Mouse (Mus musculus) MEL (cell line): ENCODE measurements at regions not wholly inside any gene's neighbourhood (a gene's known extent, or its start where the extent isn't known, plus 50 kb on each side); places are given as distances from the start of the nearest gene placed in this dataset.
"Not testable (repeated sequence)": the region's sequence is repeated elsewhere in the genome, so short reads cannot be mapped to it uniquely, and the experiment has no call there.

Experiments used
- CTCF ChIP-seq, 3 experiments: IDR thresholded peaks in 2 of 3; conservative IDR thresholded peaks in 1 of 3; 2 replicates each; pipeline ENCODE4 v1.5.1; 2011 to 2012; ENCODE audit warnings: low read length in 3 of 3, low read depth in 2 of 3, mild to moderate bottlenecking in 2 of 3, improper control_type of control experiment in 1 of 3, inconsistent platforms in 1 of 3, mixed read lengths in 1 of 3, moderate library complexity in 1 of 3; ENCODE audit not compliant: control insufficient read depth in 1 of 3, insufficient read depth in 1 of 3, poor library complexity in 1 of 3, severe bottlenecking in 1 of 3
- E2F4 ChIP-seq: IDR thresholded peaks from 2 replicates; pipeline ENCODE4 v1.6.1; 2011; ENCODE audit warnings: low read depth, low read length, improper control_type of control experiment, borderline replicate concordance
- EP300 ChIP-seq, 2 experiments: IDR thresholded peaks; 2 replicates each; pipeline ENCODE4 v1.6.1; 2011; ENCODE audit warnings: improper control_type of control experiment in 2 of 2, low read length in 2 of 2, low read depth in 1 of 2, mild to moderate bottlenecking in 1 of 2
- JUND ChIP-seq: IDR thresholded peaks from 2 replicates; pipeline ENCODE4 v1.6.1; 2011; ENCODE audit warnings: low read depth, mild to moderate bottlenecking, improper control_type of control experiment, low read length
- KAT2A ChIP-seq: conservative IDR thresholded peaks from 2 replicates; pipeline ENCODE4 v1.6.1; 2012; ENCODE audit warnings: low read depth, low read length, improper control_type of control experiment, inconsistent platforms
- MAX ChIP-seq: IDR thresholded peaks from 2 replicates; pipeline ENCODE4 v1.6.1; 2011; ENCODE audit warnings: low read length, improper control_type of control experiment
- NELFE ChIP-seq: IDR thresholded peaks from 2 replicates; pipeline ENCODE4 v1.6.1; 2011; ENCODE audit warnings: low read depth, low read length, improper control_type of control experiment
- NRF1 ChIP-seq: IDR thresholded peaks from 2 replicates; pipeline ENCODE4 v1.6.1; 2014; ENCODE audit warnings: low read depth, mild to moderate bottlenecking, inconsistent platforms, low read length, improper control_type of control experiment, moderate library complexity; ENCODE audit not compliant: poor library complexity, insufficient read depth, severe bottlenecking
- ZKSCAN1 ChIP-seq: IDR thresholded peaks from 2 replicates; pipeline ENCODE4 v1.6.1; 2012; ENCODE audit warnings: low read depth, mild to moderate bottlenecking, inconsistent platforms, low read length, improper control_type of control experiment, moderate library complexity

DNA sequence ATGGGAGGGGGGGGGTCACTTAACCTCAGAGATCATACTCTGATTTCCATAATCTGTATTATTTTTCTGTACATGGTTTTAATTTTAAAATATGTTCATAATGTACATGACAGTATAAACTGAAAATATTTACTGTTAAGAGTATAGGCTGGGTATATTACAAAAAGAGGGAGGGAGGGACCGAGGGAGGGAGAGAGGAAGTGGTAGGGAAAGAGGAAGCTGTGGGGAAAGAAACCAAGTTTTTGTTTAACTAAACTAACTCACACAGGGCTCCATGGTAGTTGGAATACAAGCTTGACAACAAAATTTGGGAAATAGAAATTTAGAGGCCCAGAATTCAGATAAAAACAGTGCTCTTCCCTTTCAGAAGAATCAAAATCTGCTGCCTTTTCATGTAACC, 131.7 kb downstream of the Teddm3 start:
- not testable (repeated sequence) for TF ChIP-seq CTCF (IDR thresholded peaks at IDR 0.05 in 2 of 3, conservative IDR thresholded peaks at IDR 0.05 in 1 of 3; ENCODE audit: control insufficient read depth in 1 of 3, insufficient read depth in 1 of 3, low read depth in 2 of 3, low read length in 3 of 3, poor library complexity in 1 of 3, severe bottlenecking in 1 of 3); EP300 (IDR thresholded peaks at IDR 0.05; ENCODE audit: low read depth in 1 of 2, low read length in 2 of 2); E2F4; KAT2A; JUND; NELFE; NRF1; ZKSCAN1; MAX
